Mouse (Mus musculus) G1E (cell line): ENCODE data around the gene Asf1b. TPM values are rescaled to one million over a fixed set of nuclear protein-coding genes. Genes with fewer than 3 reads are reported as not detected.

ENCODE experiments used
- ATAC-seq: 2 replicates; pipeline ENCODE4 v1.8.0; 2016; ENCODE audit warnings: mild to moderate bottlenecking; ENCODE audit not compliant: insufficient number of reproducible peaks, poor library complexity, low FRiP score, severe bottlenecking; ENCODE audit errors: extremely low read depth
- DNase-seq: peaks from one replicate; pipeline ENCODE4 v3.0.0; 2012; ENCODE audit warnings: low spot score
- H3K27me3 ChIP-seq: 2 replicates; pipeline ENCODE4 v1.6.1; 2012; ENCODE audit warnings: mild to moderate bottlenecking, low read length, inconsistent platforms; ENCODE audit not compliant: insufficient read depth
- H3K36me3 ChIP-seq: replicated peaks from 2 replicates; pipeline ENCODE3; 2012; ENCODE audit warnings: mild to moderate bottlenecking, inconsistent platforms
- H3K4me1 ChIP-seq: 2 replicates; pipeline ENCODE4 v1.6.1; 2012; ENCODE audit warnings: low read depth, low read length, inconsistent platforms, mixed read lengths; ENCODE audit not compliant: insufficient read depth
- H3K4me3 ChIP-seq: 2 replicates; pipeline ENCODE4 v1.5.1; 2012; ENCODE audit warnings: low read depth, mild to moderate bottlenecking, inconsistent platforms, low read length, moderate library complexity, mixed read lengths
- H3K9me3 ChIP-seq: replicated peaks from 2 replicates; pipeline ENCODE4 v1.6.1; 2012; ENCODE audit warnings: inconsistent platforms
- CTCF ChIP-seq: IDR thresholded peaks from 2 replicates; pipeline ENCODE4 v1.5.1; 2012; ENCODE audit warnings: low read depth, low read length, inconsistent platforms, mixed read lengths
- GATA1 ChIP-seq: IDR thresholded peaks from 2 replicates; pipeline ENCODE4 v1.6.1; 2012; ENCODE audit warnings: borderline replicate concordance, low read length, inconsistent platforms, mixed read lengths
- GATA2 ChIP-seq: IDR thresholded peaks from 2 replicates; pipeline ENCODE4 v1.6.1; 2012; ENCODE audit warnings: low read depth, low read length, inconsistent platforms, borderline replicate concordance
- POLR2AphosphoS5 ChIP-seq: IDR thresholded peaks from 2 replicates; pipeline ENCODE4 v1.6.1; 2012; ENCODE audit warnings: low read depth, low read length, inconsistent platforms; ENCODE audit not compliant: insufficient replicate concordance
- TAL1 ChIP-seq: conservative IDR thresholded peaks from 2 replicates; pipeline ENCODE4 v1.6.1; 2012; ENCODE audit warnings: low read depth, low read length, inconsistent platforms, mixed read lengths
- polyA plus RNA-seq: library from polyadenylated mRNA; stranded (reverse); fragments of >175 nt; gene quantifications from 2 replicates; pipeline ENCODE4 v1.2.3, GENCODE M21; 2012
- total RNA-seq, 2 experiments: library from RNA; stranded (forward) in 1 of 2; stranded (reverse) in 1 of 2; fragments of 200-1000 nt in 1 of 2; fragments of >200 nt in 1 of 2; fragmentation: Nextera tagmentation in 1 of 2; gene quantifications; 2 replicates each; pipeline ENCODE4 v1.2.3; 2014 to 2017

Asf1b gene
- total and polyA plus RNA-seq, 3 experiments = 87.4 to 383 (median 88.6) TPM

DNA sequence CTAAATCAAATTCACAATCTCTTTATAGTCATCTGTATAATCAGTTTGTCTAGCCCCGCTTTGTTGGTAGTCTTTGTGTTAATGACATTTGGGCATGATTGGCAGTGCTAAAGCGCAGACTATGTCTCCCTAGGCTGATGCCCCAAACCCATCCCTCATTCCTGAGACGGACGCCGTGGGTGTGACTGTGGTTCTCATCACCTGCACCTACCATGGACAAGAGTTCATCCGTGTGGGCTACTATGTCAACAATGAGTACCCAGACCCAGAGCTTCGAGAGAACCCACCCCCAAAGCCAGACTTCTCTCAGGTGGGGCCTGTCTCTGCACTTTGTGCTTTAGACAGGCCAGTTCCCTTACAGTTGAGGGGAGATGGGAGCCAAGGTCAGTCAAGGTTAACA is 12.4 kb downstream of the Asf1b start:
- no peak overlapping the region for H3K4me3 ChIP-seq
- ATAC-seq (no peak), DNase-seq (no peak)
- H3K4me1 ChIP-seq = peaks cover 16% of the 10 kb centered on the region
- H3K36me3 ChIP-seq = peaks cover 88% of the 10 kb centered on the region
- TF ChIP-seq CTCF (no peak), GATA2 (no peak), GATA1 (no peak), TAL1 (no peak), POLR2AphosphoS5 (no peak)
- no peaks in the 10 kb centered on the region for H3K27me3 ChIP-seq
- H3K9me3 ChIP-seq = no peaks in the 10 kb centered on the region

DNA sequence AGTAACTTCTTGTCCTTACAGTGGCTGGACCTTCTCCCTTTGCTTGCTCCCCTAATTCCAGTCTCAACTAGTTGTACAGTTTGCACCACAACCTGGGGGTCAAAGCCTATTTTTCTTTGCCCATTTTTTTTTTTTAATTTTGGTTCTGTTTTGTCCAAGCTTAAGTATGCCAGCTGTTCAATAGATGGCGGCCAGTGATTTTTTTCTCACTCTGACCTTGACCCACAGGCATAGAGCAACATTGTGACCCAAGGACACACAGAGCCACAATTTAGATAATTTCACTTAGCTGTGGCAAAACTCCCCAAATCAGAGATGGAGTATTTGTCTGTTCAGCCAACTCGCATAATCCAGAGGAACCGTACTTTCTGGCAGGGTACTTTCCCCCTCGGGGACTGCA is 15.8 kb downstream of the Asf1b start:
- no peak for ATAC-seq
- Histone ChIP-seq H3K9me3 (no peaks in the 10 kb centered on the region), H3K36me3 (peaks cover 70% of the 10 kb centered on the region), H3K4me3 (no peak overlapping the region), H3K27me3 (no peaks in the 10 kb centered on the region), H3K4me1 (peaks cover 35% of the 10 kb centered on the region)
- DNase-seq = no peak
- no peak for TF ChIP-seq CTCF
- no peak for TF ChIP-seq GATA1
- TF ChIP-seq GATA2 = no peak
- no peak for TF ChIP-seq TAL1
- TF ChIP-seq POLR2AphosphoS5 = no peak

DNA sequence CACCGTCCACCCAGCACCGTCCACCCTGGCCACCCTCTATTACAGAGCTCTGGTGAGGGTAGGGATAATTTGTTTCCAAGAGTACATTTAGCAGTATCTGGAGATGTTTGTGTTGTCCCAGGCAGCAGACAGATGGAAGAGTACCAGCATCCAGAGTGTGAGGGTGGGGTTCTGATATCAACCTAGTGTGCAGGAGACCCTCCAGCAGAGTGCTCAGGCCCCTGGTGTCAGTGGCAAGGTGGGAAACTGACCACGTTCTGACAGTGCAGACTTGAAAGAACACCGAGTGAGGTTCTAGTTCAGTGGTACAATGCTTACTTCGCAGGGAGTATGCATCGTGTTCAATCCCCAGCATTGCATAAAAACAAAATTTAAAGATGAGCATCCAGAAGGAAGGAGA is 16.4 kb downstream of the Asf1b start:
- Histone ChIP-seq H3K27me3 (no peaks in the 10 kb centered on the region), H3K36me3 (peaks cover 71% of the 10 kb centered on the region), H3K4me3 (peak overlapping the region; percentile 98; the same call in 1 of the 2 replicates), H3K9me3 (no peaks in the 10 kb centered on the region), H3K4me1 (peaks cover 36% of the 10 kb centered on the region)
- ATAC-seq = no peak
- DNase-seq = no peak
- TF ChIP-seq TAL1 = no peak
- TF ChIP-seq GATA1 = no peak
- TF ChIP-seq POLR2AphosphoS5 = no peak

DNA sequence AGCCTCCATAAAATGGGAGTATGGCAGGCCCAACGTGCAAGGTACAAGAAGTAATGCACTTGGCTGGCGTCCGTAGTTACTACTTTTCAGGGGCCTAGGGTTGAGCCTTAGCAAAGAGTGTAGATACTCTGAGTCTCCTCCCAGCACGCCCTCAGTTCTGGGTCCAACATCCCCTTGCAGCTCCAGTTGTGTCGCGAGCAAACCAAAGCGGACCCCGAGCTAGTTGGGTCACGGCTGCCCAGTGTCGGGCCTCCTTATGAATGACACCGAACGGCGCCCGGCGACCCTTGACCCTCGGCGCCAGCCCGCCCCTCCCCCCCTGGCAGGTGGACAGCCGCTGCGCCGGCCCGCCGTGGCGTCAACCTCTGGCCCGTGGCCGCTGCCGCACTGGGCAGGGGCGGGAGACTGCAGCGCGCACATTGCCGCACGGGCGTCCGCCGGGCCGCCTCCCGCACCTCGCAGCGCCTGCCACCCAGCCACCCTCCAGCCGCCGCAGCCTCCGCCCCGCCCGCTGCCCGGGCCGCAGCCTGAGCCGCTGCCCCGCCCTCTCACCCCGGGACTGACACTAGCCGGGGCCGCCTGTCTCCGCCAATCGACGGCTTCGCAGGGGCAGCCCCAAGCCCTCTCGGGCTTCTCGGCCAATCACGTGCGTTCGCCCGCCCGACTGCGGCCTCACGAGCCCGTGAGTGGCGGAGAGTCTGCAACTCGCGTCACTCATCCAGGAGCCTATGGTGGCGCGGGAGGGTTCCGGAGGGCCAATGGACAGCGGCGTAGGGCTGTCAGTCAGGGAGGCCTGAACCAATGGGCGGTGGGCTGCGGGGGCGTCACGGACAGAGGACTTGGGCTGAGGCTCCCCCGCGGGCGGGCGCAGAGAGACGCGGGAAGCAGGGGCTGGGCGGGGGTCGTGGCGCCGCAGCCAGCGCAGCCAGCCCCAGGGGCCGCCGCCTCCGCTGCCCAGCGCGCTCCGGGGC is 17.1 kb downstream of the Asf1b start, which contains the start of gene Prkaca:
Gene Prkaca (plus strand): TSS at position 844 of the 971 bp plus-strand sequence.
- peaks cover 43% of the 10 kb centered on the region for H3K4me1 ChIP-seq
- ATAC-seq = peak; percentile 100

DNA sequence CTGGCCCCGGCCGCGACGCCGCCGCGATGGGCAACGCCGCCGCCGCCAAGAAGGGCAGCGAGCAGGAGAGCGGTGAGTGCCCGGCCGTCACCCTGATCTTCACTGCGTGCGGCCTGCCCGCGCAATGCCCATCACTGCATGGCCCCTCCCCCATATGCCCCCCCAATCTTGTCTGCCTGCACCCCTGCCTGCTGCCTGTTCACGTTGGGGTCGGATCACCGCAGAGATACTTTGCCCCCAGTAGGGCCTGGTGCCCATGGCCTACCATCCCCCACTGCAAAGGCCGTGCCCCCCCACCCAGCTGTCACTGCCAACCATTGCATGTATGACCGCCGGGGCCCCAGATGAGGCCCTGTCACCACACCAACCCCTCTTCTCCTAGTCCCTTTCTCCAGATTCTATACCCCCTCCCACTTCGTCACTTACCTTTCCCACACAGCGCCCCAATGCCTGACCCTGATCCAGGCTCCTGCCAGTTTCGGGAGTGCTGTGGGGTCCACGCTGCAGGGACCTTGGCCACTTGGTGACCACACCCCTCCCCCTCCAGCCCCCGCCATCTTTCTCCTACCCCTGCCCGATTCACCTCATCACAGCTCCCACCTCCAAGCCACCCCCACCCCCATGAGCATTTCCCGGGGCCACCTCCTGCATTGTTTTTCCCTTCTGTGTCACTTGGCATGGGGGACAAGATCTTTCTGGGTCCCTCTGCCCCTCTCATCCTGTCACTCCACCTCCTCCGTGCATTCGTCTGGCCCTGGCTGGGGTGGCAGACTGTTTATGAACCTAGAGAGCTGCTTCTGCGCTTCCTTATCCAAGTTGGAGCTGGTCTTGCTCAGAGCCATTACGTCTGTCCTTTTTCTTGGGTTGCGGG is 18.1 kb downstream of the Asf1b start:
- ATAC-seq (no peak), DNase-seq (no peak)
- Histone ChIP-seq H3K36me3 (peaks cover 71% of the 10 kb centered on the region), H3K4me3 (peak overlapping the region; percentile 98), H3K9me3 (no peaks in the 10 kb centered on the region), H3K4me1 (peaks cover 51% of the 10 kb centered on the region), H3K27me3 (no peaks in the 10 kb centered on the region)
- TF ChIP-seq TAL1 = no peak
- no peak for TF ChIP-seq CTCF
- no peak for TF ChIP-seq POLR2AphosphoS5
- no peak for TF ChIP-seq GATA2
- TF ChIP-seq GATA1 = no peak

More for the DNA sequence above, 17.1 kb downstream of the Asf1b start, which contains the start of gene Prkaca:
- TF ChIP-seq TAL1 (no peak), CTCF (no peak), GATA1 (no peak), GATA2 (no peak), POLR2AphosphoS5 (no peak)
- H3K9me3 ChIP-seq = no peaks in the 10 kb centered on the region
- H3K27me3 ChIP-seq = no peaks in the 10 kb centered on the region
- H3K4me3 ChIP-seq = peak within 1 kb of the TSS; percentile 98
- peaks cover 71% of the 10 kb centered on the region for H3K36me3 ChIP-seq
- peak; percentile 100 for DNase-seq
